Mouse (Mus musculus) heart, embryonic 15.5 days (tissue): Measurements from ENCODE around the gene Msh4. TPM values are rescaled to one million over a fixed set of nuclear protein-coding genes. Genes with fewer than 3 reads are reported as not detected.
A peak's percentile ranks its signal among the peaks of the same experiment; 100 is the strongest.

Experiments used
- ATAC-seq: fragments of 200-750 bp; cut with Nextera tagmentation; replicated peaks from 2 replicates; pipeline ENCODE4 v1.8.0; 2017; ENCODE audit warnings: low read depth, moderate TSS enrichment; ENCODE audit not compliant: insufficient number of reproducible peaks, insufficient read depth, low FRiP score
- H3K27ac ChIP-seq: fragments of 300-500 bp; sonication (generic); 2 replicates; pipeline ENCODE4 v1.5.1; 2015; ENCODE audit warnings: mild to moderate bottlenecking, inconsistent platforms
- H3K27me3 ChIP-seq: fragments of 300-500 bp; sonication (generic); 2 replicates; pipeline ENCODE4 v1.6.1; 2015; ENCODE audit warnings: inconsistent platforms
- H3K36me3 ChIP-seq: fragments of 300-500 bp; sonication (generic); 2 replicates; pipeline ENCODE4 v1.6.1; 2015; ENCODE audit warnings: mild to moderate bottlenecking, inconsistent platforms
- H3K4me1 ChIP-seq: fragments of 300-500 bp; sonication (generic); replicated peaks from 2 replicates; pipeline ENCODE4 v1.6.1; 2015; ENCODE audit warnings: inconsistent platforms
- H3K4me2 ChIP-seq: fragments of 300-500 bp; sonication (generic); 2 replicates; pipeline ENCODE4 v1.6.1; 2015; ENCODE audit warnings: inconsistent platforms, mild to moderate bottlenecking, moderate library complexity
- H3K4me3 ChIP-seq: fragments of 300-500 bp; sonication (generic); 2 replicates; pipeline ENCODE4 v1.5.1; 2015; ENCODE audit warnings: mild to moderate bottlenecking, inconsistent platforms
- H3K9ac ChIP-seq: fragments of 300-500 bp; sonication (generic); 2 replicates; pipeline ENCODE4 v1.6.1; 2015; ENCODE audit warnings: mild to moderate bottlenecking, inconsistent platforms
- H3K9me3 ChIP-seq: fragments of 300-500 bp; sonication (generic); replicated peaks from 2 replicates; pipeline ENCODE4 v1.6.1; 2016; ENCODE audit warnings: inconsistent platforms
- WGBS: fragments of 180-500 bp; shearing (Covaris S2); methylation state at CpG from one replicate; pipeline ENCODE4 v1.1.7; 2015; ENCODE audit warnings: mixed read lengths; 5-methylcytosine and 5-hydroxymethylcytosine counted together
- polyA plus RNA-seq: library from polyadenylated mRNA; unstranded; fragments of >200 nt; fragmentation: Nextera tagmentation; extraction: Ambion mirVana; gene quantifications from 2 replicates; pipeline ENCODE4 v1.2.1, GENCODE M21; 2015

Gene Msh4
- polyA plus RNA-seq, 1 experiment from 2014 or later, result 0.09 TPM

DNA sequence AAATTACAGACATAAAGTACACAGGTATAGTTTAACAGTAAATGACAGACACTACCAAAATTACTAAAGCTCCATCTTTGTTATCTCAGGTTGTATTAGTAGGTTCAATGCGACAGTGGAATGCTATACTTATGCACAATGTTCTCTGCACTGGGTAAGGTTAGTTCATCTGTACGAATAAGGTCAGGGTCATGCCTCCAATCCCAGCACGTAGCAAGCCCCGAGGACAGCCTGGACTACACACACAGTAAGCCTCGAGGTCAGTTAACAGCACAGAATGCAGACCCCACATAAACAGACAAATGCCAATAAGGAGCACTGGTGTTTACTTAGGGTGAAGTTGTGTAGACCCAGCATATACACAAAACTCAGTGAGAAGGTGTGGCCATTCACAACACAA, 3.0 kb upstream of the Msh4 start:
- 64% methylated on average over 5 of the region's 5 CpGs for WGBS
- peaks cover 48% of the 10 kb centered on the region for H3K4me1 ChIP-seq
- no peaks in the 10 kb centered on the region for H3K9me3 ChIP-seq
- peaks cover 64% of the 10 kb centered on the region for H3K36me3 ChIP-seq
- peak overlapping the region; percentile 69 for H3K4me2 ChIP-seq
- H3K27ac ChIP-seq, result 0 out of 2 replicates have a peak overlapping the region, but pooled peaks have one; percentile 7
- no peaks in the 10 kb centered on the region for H3K27me3 ChIP-seq
- no peak overlapping the region for H3K4me3 ChIP-seq
- ATAC-seq, result no peak
- no peak overlapping the region for H3K9ac ChIP-seq

- Histone ChIP-seq H3K4me3 (no peak overlapping the region), H3K4me1 (peaks cover 36% of the 10 kb centered on the region), H3K36me3 (peaks cover 66% of the 10 kb centered on the region), H3K27ac (no peak overlapping the region), H3K4me2 (no peak overlapping the region), H3K9me3 (no peaks in the 10 kb centered on the region), H3K9ac (no peak overlapping the region), H3K27me3 (no peaks in the 10 kb centered on the region)
- 0 out of 2 replicates have a peak, but pooled peaks have one; percentile 8 for ATAC-seq
- 82% methylated on average over 49 of the region's 49 CpGs for WGBS
Observed at GRCm38 (mm10) chr3:153905251-153906135, 445 bp downstream of the Msh4 start.

GRCm38 (mm10) chr3:153904586-153904985, 1.4 kb downstream of the Msh4 start:
- H3K4me1 ChIP-seq, result peaks cover 27% of the 10 kb centered on the region
- H3K9me3 ChIP-seq, result no peaks in the 10 kb centered on the region
- no peak for ATAC-seq
- no peak overlapping the region for H3K4me2 ChIP-seq
- WGBS, result 54% methylated on average over 6 of the region's 6 CpGs
- no peak overlapping the region for H3K4me3 ChIP-seq
- no peaks in the 10 kb centered on the region for H3K27me3 ChIP-seq
- no peak overlapping the region for H3K9ac ChIP-seq
- peaks cover 57% of the 10 kb centered on the region for H3K36me3 ChIP-seq
- H3K27ac ChIP-seq, result no peak overlapping the region

- H3K9ac ChIP-seq, result no peak overlapping the region
- no peak overlapping the region for H3K27ac ChIP-seq
- H3K4me3 ChIP-seq, result no peak overlapping the region
- 32% methylated on average over 3 of the region's 3 CpGs for WGBS
- H3K9me3 ChIP-seq, result no peaks in the 10 kb centered on the region
- H3K4me1 ChIP-seq, result peaks cover 7% of the 10 kb centered on the region
- no peak overlapping the region for H3K4me2 ChIP-seq
- H3K36me3 ChIP-seq, result peaks cover 38% of the 10 kb centered on the region
- ATAC-seq, result no peak
- no peaks in the 10 kb centered on the region for H3K27me3 ChIP-seq
Observed at GRCm38 (mm10) chr3:153902595-153902994, 3.3 kb downstream of the Msh4 start.

DNA sequence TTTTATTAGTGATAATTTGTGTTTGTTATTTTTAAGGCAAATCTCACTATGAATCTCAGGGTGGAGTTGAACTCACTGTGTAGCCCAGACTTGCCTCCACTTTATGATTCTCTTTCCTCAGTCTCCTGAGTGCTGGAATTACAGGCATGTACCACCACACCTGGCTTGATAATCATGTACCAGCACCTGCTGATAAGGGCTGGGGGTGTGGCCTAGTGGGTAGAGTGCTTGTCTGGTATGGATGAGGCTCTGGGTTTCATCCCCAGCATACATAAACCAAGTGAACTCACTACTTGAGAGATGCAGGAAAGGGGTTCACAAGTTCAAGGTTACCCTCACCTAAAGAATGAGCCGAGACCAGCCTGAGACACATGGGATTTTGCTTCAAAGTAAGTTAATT, 4.0 kb downstream of the Msh4 start:
- no peak overlapping the region for H3K9ac ChIP-seq
- 0 out of 2 replicates have a peak, but pooled peaks have one; percentile 15 for ATAC-seq
- WGBS, result 56% methylated on average over 1 of the region's 1 CpGs

GRCm38 (mm10) chr3:153897216-153897615, 8.7 kb downstream of the Msh4 start:
- Histone ChIP-seq H3K4me2 (no peak overlapping the region), H3K4me1 (no peaks in the 10 kb centered on the region), H3K27me3 (no peaks in the 10 kb centered on the region), H3K4me3 (no peak overlapping the region), H3K27ac (no peak overlapping the region), H3K9ac (no peak overlapping the region), H3K9me3 (no peaks in the 10 kb centered on the region), H3K36me3 (no peaks in the 10 kb centered on the region)
- 49% methylated on average over 6 of the region's 6 CpGs for WGBS
- no peak for ATAC-seq

More for the DNA sequence above, 4.0 kb downstream of the Msh4 start:
- Histone ChIP-seq H3K4me1 (peaks cover 3% of the 10 kb centered on the region; the same call in 1 of the 2 replicates), H3K4me3 (no peak overlapping the region), H3K27ac (no peak overlapping the region), H3K4me2 (no peak overlapping the region), H3K36me3 (peaks cover 31% of the 10 kb centered on the region), H3K27me3 (no peaks in the 10 kb centered on the region), H3K9me3 (no peaks in the 10 kb centered on the region)

DNA sequence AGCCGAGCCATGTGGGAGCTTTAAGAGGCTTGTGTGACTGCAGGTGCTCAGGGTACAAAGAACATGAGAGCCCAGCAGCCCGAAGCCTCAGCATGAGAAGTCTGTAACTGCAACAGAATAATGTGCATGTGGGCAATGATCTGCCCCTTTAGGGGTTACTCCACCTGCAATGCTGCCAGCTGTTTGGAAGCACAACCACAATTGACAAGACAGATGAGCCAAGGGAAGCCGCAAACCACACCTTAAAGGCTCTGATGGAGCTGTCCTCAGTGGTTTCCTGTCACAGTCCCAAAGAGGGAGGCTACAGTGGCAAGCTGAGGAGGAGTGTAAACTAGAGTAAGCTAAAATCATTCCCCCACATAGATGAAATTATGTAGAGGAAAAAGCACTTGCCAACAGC, 10.5 kb downstream of the Msh4 start:
- Histone ChIP-seq H3K36me3 (no peaks in the 10 kb centered on the region), H3K4me3 (no peak overlapping the region), H3K27ac (no peak overlapping the region), H3K27me3 (no peaks in the 10 kb centered on the region), H3K4me1 (no peaks in the 10 kb centered on the region), H3K9ac (no peak overlapping the region), H3K9me3 (no peaks in the 10 kb centered on the region), H3K4me2 (no peak overlapping the region)
- WGBS, result 82% methylated on average over 3 of the region's 3 CpGs
- no peak for ATAC-seq

- Histone ChIP-seq H3K27me3 (no peaks in the 10 kb centered on the region), H3K9me3 (no peaks in the 10 kb centered on the region), H3K4me1 (no peaks in the 10 kb centered on the region), H3K36me3 (no peaks in the 10 kb centered on the region), H3K4me3 (no peak overlapping the region), H3K4me2 (no peak overlapping the region), H3K9ac (no peak overlapping the region), H3K27ac (no peak overlapping the region)
- WGBS, result 68% methylated on average over 8 of the region's 8 CpGs
- ATAC-seq, result no peak
Observed at GRCm38 (mm10) chr3:153889188-153889781, 16.7 kb downstream of the Msh4 start.

DNA sequence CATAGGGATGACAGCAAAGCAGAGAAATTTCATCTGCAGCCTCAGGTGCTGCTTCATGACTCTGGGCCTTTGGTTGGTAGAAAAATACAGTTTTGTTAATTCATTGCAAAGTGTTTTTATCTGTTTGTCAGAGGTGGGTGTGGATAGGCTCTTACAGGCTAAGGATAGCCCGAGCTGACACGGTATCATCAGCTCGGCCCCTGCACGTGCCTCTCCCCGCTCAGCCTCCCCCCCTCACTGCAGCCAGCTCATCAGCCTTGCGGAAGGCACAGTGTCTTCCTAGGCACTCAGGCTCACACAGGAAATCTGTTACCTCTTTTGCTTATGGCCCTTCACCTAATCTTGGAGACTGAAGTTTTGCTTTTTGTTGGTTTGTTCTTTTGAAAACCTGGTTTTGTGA, 17.8 kb downstream of the Msh4 start:
- no peak for ATAC-seq
- WGBS, result 58% methylated on average over 6 of the region's 6 CpGs
- H3K4me3 ChIP-seq, result no peak overlapping the region
- H3K27me3 ChIP-seq, result no peaks in the 10 kb centered on the region
- H3K27ac ChIP-seq, result no peak overlapping the region
- no peaks in the 10 kb centered on the region for H3K4me1 ChIP-seq
- H3K4me2 ChIP-seq, result no peak overlapping the region
- no peak overlapping the region for H3K9ac ChIP-seq
- H3K9me3 ChIP-seq, result no peaks in the 10 kb centered on the region
- H3K36me3 ChIP-seq, result no peaks in the 10 kb centered on the region

- Histone ChIP-seq H3K4me3 (no peak overlapping the region), H3K9me3 (no peaks in the 10 kb centered on the region), H3K4me2 (no peak overlapping the region), H3K4me1 (no peaks in the 10 kb centered on the region), H3K9ac (no peak overlapping the region), H3K36me3 (no peaks in the 10 kb centered on the region), H3K27me3 (no peaks in the 10 kb centered on the region), H3K27ac (no peak overlapping the region)
- no peak for ATAC-seq
Observed at GRCm38 (mm10) chr3:153886296-153886695, 19.6 kb downstream of the Msh4 start.

DNA sequence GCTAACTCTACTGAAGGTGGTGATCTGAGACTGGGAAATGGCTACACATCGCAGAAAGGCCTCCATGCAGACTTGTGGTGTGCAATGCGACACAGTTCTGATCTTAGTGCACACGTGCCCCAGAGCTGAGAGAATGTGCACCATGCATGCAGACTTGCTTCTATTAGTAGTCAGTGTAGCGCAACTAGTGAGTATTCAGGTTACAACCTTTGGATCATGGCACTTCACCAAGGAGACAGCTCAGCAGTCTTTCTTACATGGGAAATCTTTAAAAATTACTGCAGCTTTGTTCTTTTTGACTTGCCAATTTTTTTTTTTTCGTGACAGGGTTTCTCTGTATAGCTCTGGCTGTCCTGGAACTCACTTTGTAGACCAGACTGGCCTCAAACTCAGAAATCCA, 34.5 kb downstream of the Msh4 start:
- H3K4me1 ChIP-seq, result no peaks in the 10 kb centered on the region
- no peaks in the 10 kb centered on the region for H3K36me3 ChIP-seq
- no peak overlapping the region for H3K27ac ChIP-seq
- WGBS, result 72% methylated on average over 5 of the region's 5 CpGs
- no peaks in the 10 kb centered on the region for H3K9me3 ChIP-seq
- H3K9ac ChIP-seq, result no peak overlapping the region
- no peaks in the 10 kb centered on the region for H3K27me3 ChIP-seq
- no peak for ATAC-seq
- no peak overlapping the region for H3K4me3 ChIP-seq
- H3K4me2 ChIP-seq, result no peak overlapping the region
